Mouse (Mus musculus) midbrain, embryonic 13.5 days (tissue): ENCODE measurements at regions not wholly inside any gene's neighbourhood (a gene's known extent, or its start where the extent isn't known, plus 50 kb on each side); places are given as distances from the start of the nearest gene placed in this dataset.
A peak's percentile ranks its signal among the peaks of the same experiment; 100 is the strongest.

Source experiments
- ATAC-seq: fragments of 200-750 bp; cut with Nextera tagmentation; 2 replicates; pipeline ENCODE4 v1.8.0; 2017; ENCODE audit warnings: mild to moderate bottlenecking, moderate TSS enrichment, moderate library complexity
- H3K27ac ChIP-seq: fragments of 300-500 bp; sonication (generic); 2 replicates; pipeline ENCODE4 v1.5.1; 2015; ENCODE audit warnings: inconsistent platforms, mild to moderate bottlenecking, moderate library complexity
- H3K27me3 ChIP-seq: fragments of 300-500 bp; sonication (generic); 2 replicates; pipeline ENCODE4 v1.6.1; 2015; ENCODE audit warnings: mild to moderate bottlenecking, inconsistent platforms
- H3K36me3 ChIP-seq: fragments of 300-500 bp; sonication (generic); 2 replicates; pipeline ENCODE4 v1.6.1; 2015; ENCODE audit warnings: mild to moderate bottlenecking, inconsistent platforms
- H3K4me1 ChIP-seq: fragments of 300-500 bp; sonication (generic); replicated peaks from 2 replicates; pipeline ENCODE4 v1.6.1; 2015; ENCODE audit warnings: inconsistent platforms
- H3K4me2 ChIP-seq: fragments of 300-500 bp; sonication (generic); replicated peaks from 2 replicates; pipeline ENCODE4 v1.6.1; 2015; ENCODE audit warnings: moderate library complexity, mild to moderate bottlenecking, inconsistent platforms
- H3K4me3 ChIP-seq: fragments of 300-500 bp; sonication (generic); replicated peaks from 2 replicates; pipeline ENCODE4 v1.5.1; 2015; ENCODE audit warnings: mild to moderate bottlenecking, inconsistent platforms
- H3K9ac ChIP-seq: fragments of 300-500 bp; sonication (generic); replicated peaks from 2 replicates; pipeline ENCODE4 v1.6.1; 2015; ENCODE audit warnings: mild to moderate bottlenecking, inconsistent platforms
- H3K9me3 ChIP-seq: fragments of 300-500 bp; sonication (generic); 2 replicates; pipeline ENCODE4 v1.6.1; 2016; ENCODE audit warnings: mild to moderate bottlenecking, inconsistent platforms
- WGBS: fragments of 180-500 bp; shearing (Covaris S2); methylation state at CpG from one replicate; pipeline ENCODE4 v1.1.7; 2015; 5-methylcytosine and 5-hydroxymethylcytosine counted together

DNA sequence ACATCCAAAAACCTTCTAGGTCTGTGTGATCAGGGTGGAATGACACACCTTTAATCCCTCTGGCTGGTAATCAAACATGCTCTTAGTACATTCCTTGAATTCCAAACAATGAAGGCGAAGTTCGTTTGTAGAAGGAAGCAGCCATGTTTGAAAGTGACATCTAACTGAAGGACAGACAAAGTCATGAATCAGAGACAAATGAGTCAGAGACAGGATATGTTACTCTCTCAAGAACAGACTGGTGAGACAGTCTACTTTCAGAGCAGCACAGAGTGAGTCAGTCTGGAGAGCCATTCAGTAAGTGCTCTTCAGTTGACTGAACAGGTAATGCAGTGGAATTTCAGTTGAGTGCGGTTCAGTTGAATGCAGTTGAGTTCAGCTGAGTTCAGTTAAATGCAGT lies 150.4 kb downstream of the Cpe start:
- Histone ChIP-seq H3K9me3 (no peaks in the 10 kb centered on the region), H3K9ac (no peak overlapping the region), H3K27me3 (no peaks in the 10 kb centered on the region), H3K4me1 (no peaks in the 10 kb centered on the region), H3K4me3 (no peak overlapping the region), H3K27ac (no peak overlapping the region), H3K36me3 (no peaks in the 10 kb centered on the region), H3K4me2 (no peak overlapping the region)
- no peak for ATAC-seq
- WGBS, result 94% methylated on average over 3 of the region's 3 CpGs

DNA sequence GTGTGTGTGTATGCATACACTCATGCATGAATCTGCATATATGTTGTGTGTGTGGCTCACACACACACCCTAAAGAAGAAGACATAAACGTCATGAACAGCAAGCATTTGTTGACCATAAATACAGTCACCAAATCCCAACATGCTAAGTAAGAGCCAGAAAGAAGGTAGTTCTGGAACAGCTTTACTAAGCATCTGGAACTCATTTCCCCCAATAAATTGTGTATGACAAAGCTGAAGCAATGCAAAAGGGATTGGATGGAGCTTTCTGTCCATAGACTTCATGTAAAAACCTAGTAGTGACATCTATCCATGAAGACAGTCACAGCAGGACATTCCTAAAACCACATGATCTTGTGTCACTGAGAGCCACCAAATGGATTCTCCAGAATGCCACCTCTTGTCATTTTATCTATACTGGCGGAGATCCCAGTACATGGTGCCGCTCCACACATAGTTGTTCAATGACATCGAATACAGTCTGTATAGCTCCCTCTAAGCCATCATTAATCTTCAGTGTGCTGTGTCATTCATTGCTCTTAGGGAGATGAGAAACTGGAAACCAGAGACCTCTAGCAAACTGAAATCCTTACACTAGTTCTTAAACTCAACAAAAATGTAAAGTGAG lies 152.9 kb downstream of the Cpe start:
- 92% methylated on average over 4 of the region's 4 CpGs for WGBS
- no peak for ATAC-seq
- H3K36me3 ChIP-seq, result no peaks in the 10 kb centered on the region
- H3K4me1 ChIP-seq, result no peaks in the 10 kb centered on the region
- H3K27me3 ChIP-seq, result no peaks in the 10 kb centered on the region
- H3K27ac ChIP-seq, result no peak overlapping the region
- H3K9ac ChIP-seq, result no peak overlapping the region
- no peak overlapping the region for H3K4me2 ChIP-seq
- H3K4me3 ChIP-seq, result no peak overlapping the region
- no peaks in the 10 kb centered on the region for H3K9me3 ChIP-seq

DNA sequence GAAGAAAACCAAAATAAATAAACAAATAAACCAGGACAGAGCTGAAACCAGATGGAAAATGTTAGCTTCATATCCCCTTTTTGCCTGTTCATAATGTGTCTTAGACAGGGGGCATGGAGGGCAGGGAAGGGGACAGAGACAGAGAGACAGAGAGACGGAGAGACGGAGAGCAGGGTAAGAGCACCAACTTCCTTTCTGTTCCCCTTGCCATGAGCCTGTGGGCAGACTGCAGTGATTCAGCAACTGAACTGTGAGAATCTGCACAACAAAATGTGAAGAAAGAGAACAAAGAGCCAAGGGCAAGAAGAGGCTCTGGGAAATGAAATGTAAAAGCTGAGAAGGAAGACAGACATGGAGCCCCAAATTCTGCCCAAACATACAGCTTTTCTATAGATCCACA lies 161.1 kb downstream of the Cpe start:
- WGBS, result 92% methylated on average over 2 of the region's 2 CpGs
- no peak overlapping the region for H3K4me3 ChIP-seq
- no peaks in the 10 kb centered on the region for H3K36me3 ChIP-seq
- no peaks in the 10 kb centered on the region for H3K9me3 ChIP-seq
- H3K4me1 ChIP-seq, result no peaks in the 10 kb centered on the region
- H3K27me3 ChIP-seq, result no peaks in the 10 kb centered on the region
- no peak overlapping the region for H3K27ac ChIP-seq
- no peak for ATAC-seq
- no peak overlapping the region for H3K4me2 ChIP-seq
- H3K9ac ChIP-seq, result no peak overlapping the region

DNA sequence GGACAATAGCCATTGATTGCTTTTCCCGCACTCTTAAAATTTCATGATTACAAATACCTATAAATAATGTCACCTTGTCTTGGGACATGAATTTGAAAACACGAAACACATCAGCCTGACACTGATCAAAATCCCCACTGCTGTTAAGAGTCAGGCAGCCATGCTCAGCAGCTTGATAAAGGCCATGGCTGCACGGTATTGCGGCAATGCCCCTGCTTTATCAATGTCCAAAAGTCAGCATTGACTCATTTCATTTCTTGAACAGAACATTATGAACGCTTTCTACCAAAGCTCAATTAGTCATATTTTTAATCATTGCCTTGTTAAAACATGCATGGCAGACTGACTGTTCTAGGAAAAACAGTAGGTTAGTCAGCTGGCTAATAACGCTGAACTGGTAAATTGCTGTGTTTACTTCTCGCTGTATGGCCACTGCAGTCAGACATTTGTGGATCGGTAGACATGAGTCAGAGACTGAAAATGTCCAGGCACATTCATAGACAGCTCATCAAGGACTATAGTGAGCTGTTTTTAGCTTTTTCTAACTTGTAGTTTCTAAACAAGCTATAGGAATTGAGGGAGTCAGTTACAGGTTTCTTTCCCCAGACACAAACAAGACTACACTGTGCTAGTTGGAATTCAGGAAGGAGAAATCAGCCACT lies 170.3 kb downstream of the Cpe start:
- WGBS, result 89% methylated on average over 8 of the region's 8 CpGs
- Histone ChIP-seq H3K27me3 (no peaks in the 10 kb centered on the region), H3K4me1 (no peaks in the 10 kb centered on the region), H3K4me3 (no peak overlapping the region), H3K9me3 (no peaks in the 10 kb centered on the region), H3K36me3 (no peaks in the 10 kb centered on the region), H3K4me2 (no peak overlapping the region), H3K9ac (no peak overlapping the region), H3K27ac (no peak overlapping the region)
- no peak for ATAC-seq

DNA sequence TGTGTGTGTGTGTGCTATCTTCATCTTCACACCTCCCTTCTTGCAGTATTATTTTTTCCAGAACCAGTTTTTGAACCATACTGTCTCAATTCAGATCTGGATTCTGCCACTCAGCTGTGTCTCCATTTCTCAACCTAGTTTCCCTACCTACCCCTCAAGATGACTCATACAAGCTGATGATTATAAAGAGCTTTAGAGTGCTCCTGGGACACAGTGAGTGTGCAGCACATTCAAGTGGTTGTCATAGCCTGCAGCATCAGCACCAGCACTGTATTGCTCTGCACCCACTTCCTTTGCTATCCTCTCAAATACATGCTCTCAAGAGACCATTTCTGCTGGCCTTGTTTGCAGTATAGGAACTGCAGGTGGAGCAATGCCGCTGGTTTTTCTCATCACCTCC lies 173.2 kb downstream of the Cpe start:
- 82% methylated on average over 1 of the region's 1 CpGs for WGBS
- H3K4me2 ChIP-seq, result no peak overlapping the region
- no peaks in the 10 kb centered on the region for H3K4me1 ChIP-seq
- ATAC-seq, result no peak
- H3K36me3 ChIP-seq, result no peaks in the 10 kb centered on the region
- H3K4me3 ChIP-seq, result no peak overlapping the region
- no peak overlapping the region for H3K27ac ChIP-seq
- H3K27me3 ChIP-seq, result no peaks in the 10 kb centered on the region
- no peak overlapping the region for H3K9ac ChIP-seq
- no peaks in the 10 kb centered on the region for H3K9me3 ChIP-seq

DNA sequence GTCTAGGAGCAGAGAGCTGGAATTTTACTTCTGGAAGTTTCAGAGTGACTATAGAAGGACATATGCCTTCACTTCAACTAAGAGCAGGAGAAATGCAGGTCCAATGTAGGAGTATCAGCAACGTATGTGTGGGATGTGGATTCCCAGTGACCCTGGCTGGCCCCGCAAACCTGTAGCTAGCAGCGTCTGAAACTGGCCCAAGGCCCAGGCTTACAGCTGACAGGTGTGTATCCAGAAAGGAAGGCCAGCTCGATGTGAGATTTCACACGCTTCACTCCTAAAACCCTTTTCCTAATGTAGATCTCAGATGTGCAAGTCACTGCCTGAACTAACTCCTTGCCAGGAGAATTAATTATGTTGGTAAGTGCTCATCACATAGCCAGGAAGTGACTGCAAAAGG lies 176.9 kb downstream of the Cpe start:
- Histone ChIP-seq H3K4me3 (no peak overlapping the region), H3K9me3 (peaks cover 5% of the 10 kb centered on the region; the same call in 1 of the 2 replicates), H3K27me3 (no peaks in the 10 kb centered on the region), H3K4me1 (no peaks in the 10 kb centered on the region), H3K4me2 (no peak overlapping the region), H3K9ac (no peak overlapping the region), H3K27ac (no peak overlapping the region), H3K36me3 (no peaks in the 10 kb centered on the region)
- no peak for ATAC-seq
- WGBS, result 92% methylated on average over 5 of the region's 5 CpGs

DNA sequence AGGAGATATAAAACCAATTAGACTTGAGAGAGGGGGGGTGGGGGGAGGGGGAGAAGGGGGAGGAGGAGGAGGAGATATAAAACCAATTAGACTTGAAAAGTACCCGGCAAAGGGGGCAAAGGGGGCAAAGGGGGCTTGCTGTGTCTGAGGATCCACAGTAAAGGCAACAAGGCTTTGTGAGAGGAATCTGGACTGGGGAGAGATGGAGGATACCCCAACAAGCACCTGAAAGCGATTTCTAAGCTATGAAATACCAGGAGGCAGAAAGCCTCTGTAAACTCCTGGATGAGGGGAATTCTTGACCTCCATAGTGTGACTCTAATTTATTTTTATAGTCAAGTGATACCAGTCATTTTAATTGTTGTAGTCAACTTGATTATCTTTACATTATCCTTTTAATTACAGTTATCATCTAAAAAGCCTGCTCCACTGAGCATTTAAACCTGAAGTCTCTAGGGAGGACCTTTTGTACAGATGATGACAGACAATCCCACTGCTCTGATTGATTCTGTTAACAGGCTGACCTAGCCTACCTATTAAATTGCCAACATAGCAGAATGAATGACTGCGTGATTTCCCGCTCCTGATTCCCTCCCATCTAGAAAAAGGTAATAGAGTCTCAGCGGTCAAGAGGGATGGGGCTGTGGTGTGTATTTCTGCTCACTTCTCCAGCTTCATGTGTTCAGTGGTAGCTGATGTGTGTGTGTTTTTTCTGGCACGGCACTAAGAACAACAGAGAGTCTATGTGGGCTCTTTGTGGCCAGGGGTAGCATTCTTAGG lies 195.4 kb downstream of the Cpe start:
- Histone ChIP-seq H3K36me3 (no peaks in the 10 kb centered on the region), H3K4me3 (no peak overlapping the region), H3K27ac (peak overlapping the region; percentile 27; the same call in 1 of the 2 replicates), H3K9ac (no peak overlapping the region), H3K4me1 (peaks cover 19% of the 10 kb centered on the region), H3K27me3 (no peaks in the 10 kb centered on the region), H3K9me3 (no peaks in the 10 kb centered on the region), H3K4me2 (no peak overlapping the region)
- peak; percentile 74 for ATAC-seq
- WGBS, result 50% methylated on average over 6 of the region's 6 CpGs

DNA sequence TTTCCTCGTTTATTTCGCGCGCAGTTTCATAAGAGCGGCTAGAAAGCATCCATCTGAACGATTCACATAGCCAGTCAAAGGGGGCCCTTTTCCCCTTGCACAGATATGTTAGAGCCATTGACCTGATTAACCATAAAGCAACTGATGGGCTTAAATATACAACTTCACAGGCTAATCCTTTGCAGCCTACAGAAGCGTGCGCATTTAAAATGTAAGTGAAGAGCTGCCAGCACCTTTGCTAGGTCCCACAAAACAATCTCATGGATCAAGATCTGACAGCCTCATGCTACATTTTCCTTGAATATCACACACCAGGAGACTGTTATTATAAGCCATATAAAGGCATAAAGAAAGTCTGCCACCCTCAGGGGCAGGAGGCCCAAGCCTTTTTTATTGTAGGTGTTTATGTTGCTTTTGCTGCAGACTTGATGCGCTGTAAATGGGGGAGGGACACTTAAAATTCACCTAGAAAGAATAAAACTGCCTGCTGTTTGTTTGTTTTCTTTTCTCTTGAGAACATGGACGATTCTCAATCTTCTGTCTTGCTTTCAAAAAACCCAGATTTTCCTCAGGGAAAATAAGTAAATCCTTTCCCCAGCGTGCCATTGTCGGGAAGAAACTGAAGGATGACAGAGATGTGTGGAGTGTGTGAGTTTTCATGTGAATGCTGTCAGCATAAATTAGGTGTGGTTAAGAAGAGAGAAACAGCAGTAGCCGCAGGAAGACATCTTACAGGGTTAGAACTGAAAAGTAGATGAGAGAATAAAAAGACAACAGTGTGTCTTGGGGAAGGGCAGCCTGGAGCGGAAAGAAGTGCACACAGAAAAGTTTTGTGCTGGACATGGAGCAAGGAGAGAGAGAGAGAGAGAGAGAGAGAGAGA lies 196.3 kb downstream of the Cpe start:
- H3K36me3 ChIP-seq, result no peaks in the 10 kb centered on the region
- H3K27me3 ChIP-seq, result no peaks in the 10 kb centered on the region
- peak; percentile 85 for ATAC-seq
- no peaks in the 10 kb centered on the region for H3K9me3 ChIP-seq
- H3K9ac ChIP-seq, result 0 out of 2 replicates have a peak overlapping the region, but pooled peaks have one; percentile 37
- WGBS, result 28% methylated on average over 14 of the region's 14 CpGs
- H3K4me2 ChIP-seq, result peak overlapping the region; percentile 33
- no peak overlapping the region for H3K4me3 ChIP-seq
- peak overlapping the region; percentile 19; the same call in 1 of the 2 replicates for H3K27ac ChIP-seq
- H3K4me1 ChIP-seq, result peaks cover 19% of the 10 kb centered on the region

DNA sequence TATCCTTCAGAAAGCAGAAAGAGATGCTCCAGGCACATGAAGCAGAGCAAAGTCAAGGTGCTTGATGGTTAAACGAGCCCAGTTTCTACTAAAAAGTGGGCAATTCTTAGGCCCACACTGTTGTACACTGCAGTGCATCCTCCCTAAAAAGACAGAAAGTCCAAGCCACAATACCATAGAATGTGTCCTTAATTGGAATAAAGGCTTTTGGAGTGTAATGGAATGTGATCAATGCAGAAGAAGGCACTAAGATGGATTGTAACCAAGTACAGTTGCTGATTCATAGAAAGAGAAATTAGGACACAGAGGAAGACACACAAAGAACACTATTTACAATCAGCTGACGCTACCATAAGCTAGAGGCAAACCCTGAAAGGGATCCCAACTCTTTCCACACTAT lies 201.3 kb downstream of the Cpe start:
- no peak overlapping the region for H3K27ac ChIP-seq
- WGBS, result 96% methylated on average over 2 of the region's 2 CpGs
- H3K4me3 ChIP-seq, result no peak overlapping the region
- no peak for ATAC-seq
- no peak overlapping the region for H3K9ac ChIP-seq
- no peaks in the 10 kb centered on the region for H3K9me3 ChIP-seq
- H3K27me3 ChIP-seq, result no peaks in the 10 kb centered on the region
- no peaks in the 10 kb centered on the region for H3K36me3 ChIP-seq
- H3K4me1 ChIP-seq, result peaks cover 5% of the 10 kb centered on the region
- no peak overlapping the region for H3K4me2 ChIP-seq

DNA sequence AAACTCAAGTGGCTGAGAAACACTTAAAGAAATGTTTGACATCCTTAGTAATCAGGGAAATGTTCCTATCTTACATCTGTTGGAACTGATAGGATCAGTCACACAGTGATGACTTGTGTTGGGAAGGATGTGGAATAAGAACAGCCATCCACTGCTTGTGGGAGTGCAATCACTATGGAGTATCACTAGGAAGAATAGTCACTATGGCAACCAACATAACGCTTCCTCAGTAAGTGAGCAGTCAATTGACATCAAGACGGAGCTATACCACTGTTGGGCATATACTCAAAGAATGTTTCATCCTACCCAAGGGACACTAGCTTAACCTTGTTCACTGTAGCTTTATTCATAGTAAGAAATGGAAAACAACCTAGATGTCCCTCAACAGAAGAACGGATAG lies 204.8 kb downstream of the Cpe start:
- no peak overlapping the region for H3K4me3 ChIP-seq
- ATAC-seq, result no peak
- no peak overlapping the region for H3K27ac ChIP-seq
- no peak overlapping the region for H3K9ac ChIP-seq
- no peaks in the 10 kb centered on the region for H3K9me3 ChIP-seq
- WGBS, result 62% methylated on average over 3 of the region's 3 CpGs
- no peaks in the 10 kb centered on the region for H3K4me1 ChIP-seq
- H3K27me3 ChIP-seq, result no peaks in the 10 kb centered on the region
- H3K4me2 ChIP-seq, result no peak overlapping the region
- no peaks in the 10 kb centered on the region for H3K36me3 ChIP-seq

DNA sequence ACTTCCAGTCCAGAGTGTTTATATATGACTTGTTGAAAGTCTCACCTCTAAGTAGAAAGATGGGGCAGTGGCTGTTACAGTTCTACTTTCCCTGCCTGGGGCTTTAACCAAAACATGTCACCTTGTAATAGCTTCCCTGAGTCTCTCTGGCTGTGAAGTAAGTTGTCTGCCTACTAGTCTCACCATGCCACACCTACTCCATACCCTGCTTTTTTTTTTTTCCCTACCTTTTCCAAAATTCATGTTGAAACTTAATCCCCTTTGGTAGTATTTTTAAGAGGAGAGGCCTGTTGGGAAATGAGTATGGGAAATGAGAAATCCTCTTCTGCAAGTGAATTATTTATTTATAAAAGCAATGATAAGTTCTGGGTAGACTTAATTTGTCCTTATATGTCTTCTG lies 219.6 kb downstream of the Cpe start:
- no peaks in the 10 kb centered on the region for H3K27me3 ChIP-seq
- H3K4me1 ChIP-seq, result no peaks in the 10 kb centered on the region
- H3K27ac ChIP-seq, result no peak overlapping the region
- H3K9me3 ChIP-seq, result no peaks in the 10 kb centered on the region
- H3K9ac ChIP-seq, result no peak overlapping the region
- H3K36me3 ChIP-seq, result no peaks in the 10 kb centered on the region
- no peak overlapping the region for H3K4me2 ChIP-seq
- no peak overlapping the region for H3K4me3 ChIP-seq
- ATAC-seq, result no peak
